Mouse (Mus musculus) liver, postnatal 0 days (tissue): ENCODE measurements around the gene Lst1. TPM values are rescaled to one million over a fixed set of nuclear protein-coding genes. Genes with fewer than 3 reads are reported as not detected.

Experiments
- ATAC-seq: fragments of 200-750 bp; cut with Nextera tagmentation; 2 replicates; pipeline ENCODE4 v1.8.0; 2017; ENCODE audit warnings: mild to moderate bottlenecking, moderate library complexity
- DNase-seq: peaks from one replicate; pipeline ENCODE4 v3.0.0-alpha.2; 2016
- H3K27ac ChIP-seq: fragments of 300-500 bp; sonication (generic); 2 replicates; pipeline ENCODE4 v1.5.1; 2014; ENCODE audit warnings: antibody characterized with exemption, moderate library complexity, mild to moderate bottlenecking, low read depth
- H3K27me3 ChIP-seq: fragments of 300-500 bp; sonication (generic); 2 replicates; pipeline ENCODE4 v1.6.1; 2014; ENCODE audit warnings: low read length, control low read depth, mixed read lengths; ENCODE audit not compliant: insufficient read depth
- H3K36me3 ChIP-seq: fragments of 300-500 bp; sonication (generic); replicated peaks from 2 replicates; pipeline ENCODE4 v1.6.1; 2014; ENCODE audit warnings: mild to moderate bottlenecking, control low read depth, low read length, moderate library complexity, mixed read lengths; ENCODE audit not compliant: insufficient read depth
- H3K4me1 ChIP-seq: fragments of 300-500 bp; sonication (generic); 2 replicates; pipeline ENCODE4 v1.6.1; 2014; ENCODE audit warnings: antibody characterized with exemption, mild to moderate bottlenecking, control low read depth; ENCODE audit not compliant: insufficient read depth
- H3K4me2 ChIP-seq: fragments of 300-500 bp; sonication (generic); 2 replicates; pipeline ENCODE4 v1.6.1; 2014; ENCODE audit warnings: low read depth, mild to moderate bottlenecking, low read length, moderate library complexity, mixed read lengths
- H3K4me3 ChIP-seq: fragments of 300-500 bp; sonication (generic); 2 replicates; pipeline ENCODE4 v1.5.1; 2014; ENCODE audit warnings: low read depth, low read length
- H3K9ac ChIP-seq: fragments of 300-500 bp; sonication (generic); replicated peaks from 2 replicates; pipeline ENCODE4 v1.6.1; 2014; ENCODE audit warnings: mild to moderate bottlenecking, moderate library complexity
- H3K9me3 ChIP-seq: fragments of 300-500 bp; sonication (generic); 2 replicates; pipeline ENCODE4 v1.6.1; 2016; ENCODE audit warnings: mild to moderate bottlenecking, control low read depth, low read length, mixed read lengths
- CTCF ChIP-seq: sonication (generic); IDR thresholded peaks from 2 replicates; pipeline ENCODE4 v1.5.1; 2016; ENCODE audit warnings: antibody characterized with exemption, low read depth
- EP300 ChIP-seq: IDR thresholded peaks from 2 replicates; pipeline ENCODE4 v1.6.1; 2016; ENCODE audit warnings: antibody characterized with exemption, low read depth, mild to moderate bottlenecking
- WGBS: fragments of 180-500 bp; shearing (Covaris S2); extraction: QIAGEN DNeasy Blood & Tissue Kit; methylation state at CpG from one replicate; pipeline ENCODE4 v1.1.7; 2014; ENCODE audit not compliant: insufficient replicate concordance; 5-methylcytosine and 5-hydroxymethylcytosine counted together
- polyA plus RNA-seq: library from polyadenylated mRNA; unstranded; fragments of >200 nt; fragmentation: Nextera tagmentation; extraction: Ambion mirVana; gene quantifications from 2 replicates; pipeline ENCODE4 v1.2.1, GENCODE M21; 2015

The Lst1 gene
- polyA plus RNA-seq, 1 experiment from 2014 or later: 44.2 TPM

- Histone ChIP-seq H3K9ac (no peak overlapping the region), H3K9me3 (no peaks in the 10 kb centered on the region), H3K4me3 (no peak overlapping the region), H3K27me3 (peaks cover 6% of the 10 kb centered on the region; the same call in 1 of the 2 replicates), H3K36me3 (no peaks in the 10 kb centered on the region), H3K4me1 (peaks cover 24% of the 10 kb centered on the region), H3K4me2 (peak overlapping the region; percentile 55), H3K27ac (peak overlapping the region; percentile 91)
- DNase-seq (no peak), ATAC-seq (no peak)
- WGBS: 22% methylated on average over 4 of the region's 4 CpGs
- TF ChIP-seq CTCF (no peak), EP300 (no peak)
These were observed 1.9 kb upstream of the Lst1 start for GRCm38 (mm10) chr17:35190096-35190495.

GRCm38 (mm10) chr17:35189186-35189585, 947 bp upstream of the Lst1 start:
- TF ChIP-seq CTCF: no peak
- no peak for TF ChIP-seq EP300
- Histone ChIP-seq H3K27ac (peak overlapping the region; percentile 91), H3K4me2 (peak overlapping the region; percentile 55), H3K27me3 (no peaks in the 10 kb centered on the region), H3K9ac (no peak overlapping the region), H3K4me3 (no peak overlapping the region), H3K36me3 (no peaks in the 10 kb centered on the region), H3K4me1 (peaks cover 17% of the 10 kb centered on the region), H3K9me3 (no peaks in the 10 kb centered on the region)
- WGBS: 21% methylated on average over 1 of the region's 1 CpGs
- DNase-seq: no peak
- ATAC-seq: no peak; the same call in 1 of the 2 replicates

GRCm38 (mm10) chr17:35187345-35187744, 894 bp downstream of the Lst1 start:
- Histone ChIP-seq H3K27ac (peak overlapping the region; percentile 91), H3K4me3 (peak overlapping the region; percentile 52; the same call in 1 of the 2 replicates), H3K27me3 (no peaks in the 10 kb centered on the region), H3K4me1 (peaks cover 14% of the 10 kb centered on the region), H3K9me3 (no peaks in the 10 kb centered on the region), H3K9ac (no peak overlapping the region), H3K36me3 (no peaks in the 10 kb centered on the region), H3K4me2 (peak overlapping the region; percentile 75; the same call in 1 of the 2 replicates)
- TF ChIP-seq EP300 (no peak), CTCF (no peak)
- no peak for DNase-seq
- 58% methylated on average over 4 of the region's 4 CpGs for WGBS
- ATAC-seq: no peak

GRCm38 (mm10) chr17:35186681-35187080, 1.6 kb downstream of the Lst1 start:
- Histone ChIP-seq H3K9me3 (no peaks in the 10 kb centered on the region), H3K9ac (peak overlapping the region; percentile 2; the same call in 1 of the 2 replicates), H3K27ac (peak overlapping the region; percentile 80), H3K4me2 (peak overlapping the region; percentile 75), H3K4me1 (peaks cover 12% of the 10 kb centered on the region), H3K4me3 (peak overlapping the region; percentile 52), H3K27me3 (no peaks in the 10 kb centered on the region), H3K36me3 (no peaks in the 10 kb centered on the region)
- DNase-seq (no peak), ATAC-seq (peak; percentile 23; the same call in 1 of the 2 replicates)
- WGBS: 1% methylated on average over 4 of the region's 4 CpGs
- TF ChIP-seq CTCF (no peak), EP300 (no peak)

- Histone ChIP-seq H3K4me3 (peak overlapping the region; percentile 52), H3K36me3 (no peaks in the 10 kb centered on the region), H3K4me2 (peak overlapping the region; percentile 75), H3K9me3 (no peaks in the 10 kb centered on the region), H3K4me1 (peaks cover 8% of the 10 kb centered on the region), H3K27ac (peak overlapping the region; percentile 80), H3K9ac (peak overlapping the region; percentile 36), H3K27me3 (no peaks in the 10 kb centered on the region)
- WGBS: 2% methylated on average over 18 of the region's 18 CpGs
- no peak for TF ChIP-seq CTCF
- no peak for TF ChIP-seq EP300
- peak; percentile 44; the same call in 1 of the 2 replicates for ATAC-seq
- peak; percentile 86 for DNase-seq
These were observed 2.3 kb downstream of the Lst1 start for GRCm38 (mm10) chr17:35185639-35186611.

GRCm38 (mm10) chr17:35180093-35180492, 8.1 kb downstream of the Lst1 start:
- Histone ChIP-seq H3K27me3 (no peaks in the 10 kb centered on the region), H3K4me3 (no peak overlapping the region), H3K4me2 (no peak overlapping the region), H3K9ac (no peak overlapping the region), H3K27ac (no peak overlapping the region), H3K36me3 (no peaks in the 10 kb centered on the region), H3K9me3 (no peaks in the 10 kb centered on the region), H3K4me1 (0 out of 2 replicates have a peak, but pooled peaks cover 4% of the 10 kb centered on the region)
- 74% methylated on average over 5 of the region's 5 CpGs for WGBS
- DNase-seq (no peak), ATAC-seq (no peak)
- TF ChIP-seq EP300: no peak
- no peak for TF ChIP-seq CTCF
